Mouse (Mus musculus): ENCODE data around the gene Rom1.

Gene Rom1

GRCm38 (mm10) chr19:8941515-8942217, 12.5 kb upstream of the Rom1 start, which contains the start of gene Mta2:
Mta2 (plus strand) TSS chr19:8941875.
- DNase-seq, result peak; percentile 99 to 100

- DNase-seq, result peak in 1 of 2 experiments; percentile 37
Observed at GRCm38 (mm10) chr19:8941136-8941514, 12.0 kb upstream of the Rom1 start.

GRCm38 (mm10) chr19:8940526-8941133, 11.5 kb upstream of the Rom1 start:
- DNase-seq, result peak; percentile 39 to 50

GRCm38 (mm10) chr19:8936736-8937135, 7.6 kb upstream of the Rom1 start:
- DNase-seq, result no peak

- DNase-seq, result no peak
Observed at GRCm38 (mm10) chr19:8930771-8931170, 1.6 kb upstream of the Rom1 start.

- no peak for DNase-seq
Observed at GRCm38 (mm10) chr19:8930117-8930516, 961 bp upstream of the Rom1 start.

- DNase-seq, result peak; percentile 76 to 83
Observed at GRCm38 (mm10) chr19:8928689-8929223, 400 bp downstream of the Rom1 start.

- DNase-seq, result no peak
Observed at GRCm38 (mm10) chr19:8927891-8928525, 1.1 kb downstream of the Rom1 start.

GRCm38 (mm10) chr19:8926766-8927165, 2.4 kb downstream of the Rom1 start:
- no peak for DNase-seq

- peak in 1 of 2 experiments; percentile 18 for DNase-seq
Observed at GRCm38 (mm10) chr19:8921741-8922140, 7.4 kb downstream of the Rom1 start.

- peak in 1 of 2 experiments; percentile 31 for DNase-seq
Observed at GRCm38 (mm10) chr19:8920836-8921291, 8.3 kb downstream of the Rom1 start.

GRCm38 (mm10) chr19:8920073-8920736, 9.0 kb downstream of the Rom1 start, which contains the start of gene B3gat3:
B3gat3 (plus strand) TSS chr19:8920374.
- peak; percentile 96 to 97 for DNase-seq

- DNase-seq, result no peak
Observed at GRCm38 (mm10) chr19:8919684-8920072, 9.5 kb downstream of the Rom1 start.

- DNase-seq, result no peak
Observed at GRCm38 (mm10) chr19:8919000-8919399, 10.2 kb downstream of the Rom1 start.

- no peak for DNase-seq
Observed at GRCm38 (mm10) chr19:8914212-8914611, 14.9 kb downstream of the Rom1 start.

- no peak for DNase-seq
Observed at GRCm38 (mm10) chr19:8911810-8912209, 17.3 kb downstream of the Rom1 start.

- DNase-seq, result no peak
Observed at GRCm38 (mm10) chr19:8908531-8908930, 20.6 kb downstream of the Rom1 start.

- DNase-seq, result no peak
Observed at GRCm38 (mm10) chr19:8903412-8903811, 25.7 kb downstream of the Rom1 start.

GRCm38 (mm10) chr19:8899079-8899478, 30.1 kb downstream of the Rom1 start:
- DNase-seq, result no peak

GRCm38 (mm10) chr19:8898576-8898975, 30.6 kb downstream of the Rom1 start:
- DNase-seq, result no peak

GRCm38 (mm10) chr19:8897865-8898495, 31.2 kb downstream of the Rom1 start, which contains the start of gene Ganab:
Ganab (plus strand) TSS chr19:8898071.
- DNase-seq, result peak; percentile 95 to 97

- peak; percentile 69 for DNase-seq
Observed at GRCm38 (mm10) chr19:8897211-8897864, 31.8 kb downstream of the Rom1 start.

Data from cerebellum, postnatal 10 days (tissue).